ENCODE assay signal across 18 mouse cellular contexts in the genomic region with DNA sequence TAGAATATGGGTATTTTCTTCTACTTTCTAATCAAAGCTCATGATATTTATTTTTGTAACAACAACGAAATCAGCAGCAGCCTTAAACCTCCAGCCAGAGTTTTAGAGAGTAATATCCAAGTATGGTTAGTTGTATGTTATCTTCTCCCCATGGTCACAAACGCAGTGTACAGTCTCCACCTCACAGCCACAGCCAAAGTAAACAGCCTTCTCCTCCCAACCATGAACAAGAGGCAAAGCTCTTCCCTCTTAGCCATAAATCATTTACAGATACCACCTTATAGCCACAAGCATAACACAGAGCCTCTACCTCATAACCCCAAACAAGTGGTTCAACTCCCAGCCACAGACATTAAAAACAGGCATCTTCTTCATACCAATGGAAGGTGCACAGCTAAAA.
A peak's percentile ranks its signal among the peaks of the same experiment; 100 is the strongest.
DNase-seq lines count a peak whose midpoint lies in the region; ATAC-seq lines count a peak whose summit lies in the region.
"Had no signal": no experiment of that assay in that cellular context is flagged by ENCODE, and none has a peak within 500 bp of the region (broad histone marks: within the 10 kb centered on the region; RNA-seq: fewer than 3 reads in every experiment).

No protein-coding gene starts in this region.

- no peaks in the 10 kb centered on the region for H3K27me3 ChIP-seq in kidney, embryonic 14.5 days (ENCODE audit: control insufficient read depth, insufficient read depth, low read length)
- H3K27me3 ChIP-seq in midbrain, embryonic 11.5 days (ENCODE audit: control insufficient read depth, insufficient read depth, low read length) = no peaks in the 10 kb centered on the region
- H3K27me3 ChIP-seq: embryonic facial prominence, embryonic 13.5 days; forebrain, embryonic 12.5 days; heart, embryonic 12.5 days had no signal

- peak; percentile 2 for DNase-seq in kidney, adult 18-20 months
- peak; percentile 7 for DNase-seq in kidney, postnatal 10 days
- DNase-seq in spleen, postnatal 4 days (ENCODE audit: low spot score in 2 of 2) = no peak
- DNase-seq in gastrocnemius, adult 18-20 months (ENCODE audit: low spot score) = no peak
- no peak for DNase-seq in midbrain, embryonic 11.5 days (ENCODE audit: low spot score, missing footprints)
- DNase-seq: adrenal gland, postnatal 10 days; cerebellum, adult 11-12 months; cerebellum, adult 9-10 months; cerebellum, postnatal 36 days; gastrocnemius, postnatal 14 days; heart, adult 2 months had no signal

- H3K36me3 ChIP-seq in kidney, embryonic 14.5 days (ENCODE audit: control insufficient read depth, insufficient read depth, low read length) = no peaks in the 10 kb centered on the region
- no peaks in the 10 kb centered on the region for H3K36me3 ChIP-seq in midbrain, embryonic 11.5 days (ENCODE audit: control insufficient read depth, insufficient read depth, low read length)
- H3K36me3 ChIP-seq: embryonic facial prominence, embryonic 13.5 days; forebrain, embryonic 12.5 days; heart, embryonic 12.5 days; hindbrain, embryonic 10.5 days had no signal

- H3K4me1 ChIP-seq in kidney, embryonic 14.5 days (ENCODE audit: control insufficient read depth, insufficient read depth, low read length) = no peaks in the 10 kb centered on the region
- H3K4me1 ChIP-seq in midbrain, embryonic 11.5 days (ENCODE audit: control insufficient read depth, insufficient read depth, low read length) = no peaks in the 10 kb centered on the region
- H3K4me1 ChIP-seq: embryonic facial prominence, embryonic 13.5 days; forebrain, embryonic 12.5 days; heart, embryonic 12.5 days; hindbrain, embryonic 10.5 days had no signal

- no peak overlapping the region for H3K9ac ChIP-seq in kidney, embryonic 14.5 days (ENCODE audit: low read depth, low read length)
- H3K9ac ChIP-seq in midbrain, embryonic 11.5 days (ENCODE audit: low read length) = no peak overlapping the region
- H3K9ac ChIP-seq: embryonic facial prominence, embryonic 13.5 days; forebrain, embryonic 12.5 days; heart, embryonic 12.5 days had no signal

- H3K4me2 ChIP-seq in kidney, embryonic 14.5 days (replicated peaks; ENCODE audit: low read depth, low read length) = no peak overlapping the region
- H3K4me2 ChIP-seq in midbrain, embryonic 11.5 days = no peak overlapping the region
- H3K4me2 ChIP-seq: embryonic facial prominence, embryonic 13.5 days; forebrain, embryonic 12.5 days; heart, embryonic 12.5 days had no signal

- H3K27ac ChIP-seq in kidney, embryonic 14.5 days (ENCODE audit: low read depth, low read length) = no peak overlapping the region
- no peak overlapping the region for H3K27ac ChIP-seq in midbrain, embryonic 11.5 days (ENCODE audit: low read depth, low read length)
- H3K27ac ChIP-seq: embryonic facial prominence, embryonic 13.5 days; forebrain, embryonic 12.5 days; heart, adult 2 months; hindbrain, embryonic 10.5 days had no signal

- no peaks in the 10 kb centered on the region for H3K9me3 ChIP-seq in kidney, embryonic 14.5 days (ENCODE audit: control insufficient read depth, low read length)
- H3K9me3 ChIP-seq in midbrain, embryonic 11.5 days (ENCODE audit: control insufficient read depth, low read length) = no peaks in the 10 kb centered on the region
- H3K9me3 ChIP-seq: embryonic facial prominence, embryonic 13.5 days; forebrain, embryonic 12.5 days; heart, embryonic 12.5 days; hindbrain, embryonic 10.5 days had no signal

- peak; percentile 72; the same call in 1 of the 2 replicates for ATAC-seq in kidney, embryonic 14.5 days (ENCODE audit: low FRiP score, low TSS enrichment)
- no peak for ATAC-seq in midbrain, embryonic 11.5 days (ENCODE audit: low FRiP score)
- no peak for ATAC-seq in cerebellum, adult (ENCODE audit: insufficient number of reproducible peaks, low FRiP score, low TSS enrichment)
- ATAC-seq: forebrain, embryonic 16.5 days had no signal

- WGBS in kidney, embryonic 14.5 days = 48% methylated on average over 2 of the region's 2 CpGs
- WGBS in midbrain, embryonic 11.5 days = 76% methylated on average over 2 of the region's 2 CpGs

- no peak overlapping the region for H3K4me3 ChIP-seq in kidney, embryonic 14.5 days (ENCODE audit: low read length)
- H3K4me3 ChIP-seq in midbrain, embryonic 11.5 days (ENCODE audit: low read depth, low read length) = no peak overlapping the region
- H3K4me3 ChIP-seq: embryonic facial prominence, embryonic 13.5 days; forebrain, embryonic 12.5 days; heart, adult 2 months; heart, embryonic 12.5 days; hindbrain, embryonic 10.5 days had no signal

Comparison
In these comparisons a context has a peak if more than half of its experiments do, and no peak if none do; other contexts are left out.
1. DNase-seq: peak in kidney, adult 18-20 months (single experiment) and kidney, postnatal 10 days (single experiment); none in spleen, postnatal 4 days (0 of 2), gastrocnemius, adult 18-20 months (single experiment) and midbrain, embryonic 11.5 days (single experiment).